Mouse (Mus musculus) heart, adult 2 months (tissue): ENCODE data around the gene Itgad. TPM values are rescaled to one million over a fixed set of nuclear protein-coding genes. Genes with fewer than 3 reads are reported as not detected.

ENCODE experiments used
- DNase-seq, 2 experiments: peaks; one replicate each; pipeline ENCODE4 v3.0.0; 2021
- H3K27ac ChIP-seq: fragments of 200-600 bp; 2 replicates; pipeline ENCODE4 v1.8.1; 2022
- H3K27me3 ChIP-seq: fragments of 200-500 bp; 2 replicates; pipeline ENCODE4 v1.6.1; 2012; ENCODE audit warnings: mild to moderate bottlenecking, low read length, inconsistent platforms, mixed read lengths; ENCODE audit not compliant: control insufficient read depth, insufficient read depth
- H3K36me3 ChIP-seq: fragments of 200-500 bp; 2 replicates; pipeline ENCODE4 v1.6.1; 2012; ENCODE audit warnings: low read length, inconsistent platforms; ENCODE audit not compliant: control insufficient read depth, insufficient read depth
- H3K4me1 ChIP-seq: fragments of 200-500 bp; 2 replicates; pipeline ENCODE4 v1.6.1; 2011; ENCODE audit warnings: low read length; ENCODE audit not compliant: control insufficient read depth, insufficient read depth
- H3K4me3 ChIP-seq: fragments of 200-600 bp; 2 replicates; pipeline ENCODE4 v1.8.1; 2022
- H3K79me2 ChIP-seq: fragments of 200-500 bp; replicated peaks from 2 replicates; pipeline ENCODE4 v1.6.1; 2012; ENCODE audit warnings: mild to moderate bottlenecking, inconsistent platforms, low read length, moderate library complexity, mixed read lengths; ENCODE audit not compliant: control insufficient read depth, insufficient read depth
- H3K9ac ChIP-seq: fragments of 200-500 bp; 2 replicates; pipeline ENCODE4 v1.6.1; 2012; ENCODE audit warnings: low read depth, mild to moderate bottlenecking, control low read depth, inconsistent platforms, low read length, mixed read lengths
- CTCF ChIP-seq: fragments of 200-600 bp; IDR thresholded peaks from 2 replicates; pipeline ENCODE4 v1.8.1; 2022; ENCODE audit warnings: antibody characterized with exemption, mild to moderate bottlenecking, moderate library complexity
- EP300 ChIP-seq: fragments of 200-500 bp; IDR thresholded peaks from 2 replicates; pipeline ENCODE4 v1.6.1; 2011; ENCODE audit warnings: low read depth, low read length, control low read depth; ENCODE audit not compliant: insufficient read depth
- POLR2A ChIP-seq: fragments of 200-500 bp; IDR thresholded peaks from 2 replicates; pipeline ENCODE4 v1.6.1; 2011; ENCODE audit warnings: mild to moderate bottlenecking, low read depth, low read length, control low read depth; ENCODE audit not compliant: insufficient read depth
- WGBS: fragments of 180-500 bp; shearing (Covaris S2); methylation state at CpG from one replicate; pipeline ENCODE4 v1.1.7; 2018; 5-methylcytosine and 5-hydroxymethylcytosine counted together
- intact Hi-C: fragments of 180-260 bp; cut with DNase I; formaldehyde crosslinking; loops from one replicate; pipeline ENCODE4 v1.15.1; 2025
- polyA plus RNA-seq: library from polyadenylated mRNA; depleted of rRNA; stranded (reverse); fragments of >200 nt; gene quantifications from 2 replicates; pipeline ENCODE4 v1.2.3, GENCODE M21; 2012
- total RNA-seq, 2 experiments: library from RNA; stranded (reverse); gene quantifications; 2 replicates each; pipeline ENCODE4 v1.2.3; 2021

Gene Itgad
- total and polyA plus RNA-seq, 3 experiments: 0.21 to 0.39 TPM; not detected in 1

- Histone ChIP-seq H3K9ac (no peak overlapping the region), H3K4me1 (no peaks in the 10 kb centered on the region), H3K79me2 (no peaks in the 10 kb centered on the region), H3K36me3 (no peaks in the 10 kb centered on the region), H3K27me3 (no peaks in the 10 kb centered on the region), H3K27ac (no peak overlapping the region), H3K4me3 (no peak overlapping the region)
- 71% methylated on average over 3 of the region's 3 CpGs for WGBS
- TF ChIP-seq CTCF (no peak), EP300 (no peak), POLR2A (no peak)
- intact Hi-C loops: loop anchor here (10.0 kb wide), 1 partner anchor 395 kb away; no protein-coding TSS in a partner anchor
- no peak for DNase-seq
These were observed 55.6 kb downstream of the Itgad start for GRCm38 (mm10) chr7:128209826-128210225.

- intact Hi-C loops: no loop called here
- WGBS: 36% methylated on average over 4 of the region's 4 CpGs
- H3K4me3 ChIP-seq: no peak overlapping the region
- TF ChIP-seq EP300: no peak
- TF ChIP-seq POLR2A: no peak
- TF ChIP-seq CTCF: no peak
- H3K4me1 ChIP-seq: no peaks in the 10 kb centered on the region
- H3K9ac ChIP-seq: no peak overlapping the region
- no peaks in the 10 kb centered on the region for H3K27me3 ChIP-seq
- no peaks in the 10 kb centered on the region for H3K79me2 ChIP-seq
- no peaks in the 10 kb centered on the region for H3K36me3 ChIP-seq
- H3K27ac ChIP-seq: no peak overlapping the region
- no peak for DNase-seq
These were observed 65.8 kb downstream of the Itgad start for GRCm38 (mm10) chr7:128219952-128220351.

GRCm38 (mm10) chr7:128220936-128221335, 66.8 kb downstream of the Itgad start:
- Histone ChIP-seq H3K36me3 (no peaks in the 10 kb centered on the region), H3K4me3 (no peak overlapping the region), H3K79me2 (no peaks in the 10 kb centered on the region), H3K9ac (no peak overlapping the region), H3K27me3 (no peaks in the 10 kb centered on the region), H3K4me1 (no peaks in the 10 kb centered on the region), H3K27ac (no peak overlapping the region)
- TF ChIP-seq CTCF (no peak), EP300 (no peak), POLR2A (no peak)
- no peak for DNase-seq
- intact Hi-C loops: no loop called here
- 91% methylated on average over 3 of the region's 3 CpGs for WGBS

GRCm38 (mm10) chr7:128231741-128232140, 77.6 kb downstream of the Itgad start:
- intact Hi-C loops: no loop called here
- WGBS: 36% methylated on average over 8 of the region's 8 CpGs
- H3K36me3 ChIP-seq: no peaks in the 10 kb centered on the region
- H3K79me2 ChIP-seq: no peaks in the 10 kb centered on the region
- TF ChIP-seq EP300: no peak
- TF ChIP-seq CTCF: no peak
- H3K4me3 ChIP-seq: no peak overlapping the region
- no peaks in the 10 kb centered on the region for H3K27me3 ChIP-seq
- H3K27ac ChIP-seq: no peak overlapping the region
- DNase-seq: no peak
- H3K4me1 ChIP-seq: peaks cover 2% of the 10 kb centered on the region
- no peak overlapping the region for H3K9ac ChIP-seq

- H3K27ac ChIP-seq: no peak overlapping the region
- 86% methylated on average over 2 of the region's 2 CpGs for WGBS
- no peaks in the 10 kb centered on the region for H3K36me3 ChIP-seq
- peaks cover 4% of the 10 kb centered on the region for H3K4me1 ChIP-seq
- DNase-seq: no peak
- H3K79me2 ChIP-seq: no peaks in the 10 kb centered on the region
- no peak overlapping the region for H3K9ac ChIP-seq
- H3K4me3 ChIP-seq: no peak overlapping the region
- no peaks in the 10 kb centered on the region for H3K27me3 ChIP-seq
- TF ChIP-seq POLR2A (no peak), EP300 (no peak), CTCF (no peak)
- intact Hi-C loops: loop anchor here (5.0 kb wide), 1 partner anchor 228 kb away; the partner anchor contains the start of gene Tial1
These were observed 80.6 kb downstream of the Itgad start for GRCm38 (mm10) chr7:128234796-128235195.

- no peak overlapping the region for H3K4me3 ChIP-seq
- peaks cover 4% of the 10 kb centered on the region for H3K4me1 ChIP-seq
- H3K27ac ChIP-seq: no peak overlapping the region
- no peak for TF ChIP-seq EP300
- no peak for TF ChIP-seq POLR2A
- no peak for TF ChIP-seq CTCF
- no peaks in the 10 kb centered on the region for H3K79me2 ChIP-seq
- 40% methylated on average over 1 of the region's 1 CpGs for WGBS
- DNase-seq: no peak
- intact Hi-C loops: loop anchor here (5.0 kb wide), 1 partner anchor 227 kb away; the partner anchor contains the start of gene Tial1
- H3K27me3 ChIP-seq: no peaks in the 10 kb centered on the region
- no peak overlapping the region for H3K9ac ChIP-seq
- no peaks in the 10 kb centered on the region for H3K36me3 ChIP-seq
These were observed 81.3 kb downstream of the Itgad start for GRCm38 (mm10) chr7:128235481-128235880.
